Mouse (Mus musculus): Measurements from ENCODE around the gene Tiam1. TPM values are rescaled to one million over a fixed set of nuclear protein-coding genes. Genes with fewer than 3 reads are reported as not detected.

The Tiam1 gene
- total RNA-seq, 2 experiments from 2014 or later: 14.5 to 15.5 TPM

- no peak for DNase-seq (ENCODE audit: low spot score in 2 of 2)
Observed at GRCm38 (mm10) chr16:89922458-89922857, 221.1 kb downstream of the Tiam1 start.

- DNase-seq (ENCODE audit: low spot score in 2 of 2): no peak
Observed at GRCm38 (mm10) chr16:89921370-89921769, 222.2 kb downstream of the Tiam1 start.

DNA sequence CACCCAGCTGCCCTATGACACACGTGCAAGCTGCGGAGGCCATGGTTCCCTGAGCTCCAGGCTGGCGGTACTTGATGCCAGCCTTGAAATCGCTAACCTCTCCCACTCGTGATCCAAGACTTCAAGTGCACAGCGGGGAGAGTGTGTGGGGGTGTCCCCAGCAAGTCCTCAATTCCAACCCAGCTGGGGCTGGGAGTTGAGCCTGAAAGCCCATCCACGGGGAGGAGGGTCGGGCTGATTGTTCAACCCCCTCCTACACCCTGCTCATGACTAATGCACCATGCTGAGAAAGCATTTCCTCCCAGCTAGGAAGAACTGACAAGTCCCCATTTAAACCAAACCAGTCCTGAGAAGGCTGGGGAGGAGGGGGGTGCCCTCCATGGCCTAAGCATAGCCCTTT, 223.2 kb downstream of the Tiam1 start:
- no peak for DNase-seq (ENCODE audit: low spot score in 2 of 2)

- DNase-seq (ENCODE audit: low spot score in 2 of 2): no peak
Observed at GRCm38 (mm10) chr16:89917404-89917803, 226.2 kb downstream of the Tiam1 start.

DNA sequence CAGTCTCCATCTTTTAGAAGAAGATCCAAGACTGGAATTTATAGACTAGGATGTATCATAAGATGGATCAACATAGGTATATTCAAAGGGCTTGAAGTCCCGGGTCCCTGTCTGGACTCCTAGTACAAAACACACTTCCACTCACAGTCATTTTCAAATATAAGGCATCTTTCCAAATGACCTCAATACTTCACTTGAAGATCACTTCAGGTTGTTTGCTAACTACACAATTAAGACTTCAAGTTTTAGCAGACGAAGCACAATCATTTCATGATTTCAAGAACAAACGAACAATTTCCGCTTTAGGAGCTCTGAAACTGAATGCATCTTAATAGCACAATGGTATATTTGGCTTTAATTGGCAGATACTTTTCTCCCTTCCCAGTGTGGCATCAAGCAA, 228.6 kb downstream of the Tiam1 start:
- no peak for DNase-seq (ENCODE audit: low spot score in 2 of 2)

- peak in 1 of 2 experiments; percentile 36 for DNase-seq (ENCODE audit: low spot score in 2 of 2)
Observed at GRCm38 (mm10) chr16:89912686-89913375, 230.7 kb downstream of the Tiam1 start.

GRCm38 (mm10) chr16:89909393-89910068, 234.0 kb downstream of the Tiam1 start:
- DNase-seq (ENCODE audit: low spot score in 2 of 2): no peak

GRCm38 (mm10) chr16:89907651-89908050, 235.9 kb downstream of the Tiam1 start:
- no peak for DNase-seq (ENCODE audit: low spot score in 2 of 2)

DNA sequence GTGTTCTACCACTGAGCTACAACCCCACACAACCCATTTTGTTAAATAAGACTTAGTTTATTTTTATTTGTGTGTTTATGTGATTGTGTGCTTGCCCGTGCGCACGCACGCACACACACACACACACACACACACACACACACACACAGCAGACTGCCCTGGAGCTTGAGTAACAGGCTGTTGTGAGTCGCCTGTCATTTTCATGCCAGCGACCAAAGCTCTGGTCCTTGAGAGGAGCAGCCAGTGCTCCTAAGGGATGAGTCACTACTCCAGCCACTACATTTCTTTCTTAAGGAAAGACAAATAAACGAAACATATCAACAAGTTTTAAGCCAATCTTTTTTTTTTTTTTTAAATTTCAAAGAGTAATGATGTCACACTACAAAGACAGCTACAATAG, 236.7 kb downstream of the Tiam1 start:
- no peak for DNase-seq (ENCODE audit: low spot score in 2 of 2)

GRCm38 (mm10) chr16:89905730-89906305, 237.8 kb downstream of the Tiam1 start:
- DNase-seq (ENCODE audit: low spot score in 2 of 2): no peak

DNA sequence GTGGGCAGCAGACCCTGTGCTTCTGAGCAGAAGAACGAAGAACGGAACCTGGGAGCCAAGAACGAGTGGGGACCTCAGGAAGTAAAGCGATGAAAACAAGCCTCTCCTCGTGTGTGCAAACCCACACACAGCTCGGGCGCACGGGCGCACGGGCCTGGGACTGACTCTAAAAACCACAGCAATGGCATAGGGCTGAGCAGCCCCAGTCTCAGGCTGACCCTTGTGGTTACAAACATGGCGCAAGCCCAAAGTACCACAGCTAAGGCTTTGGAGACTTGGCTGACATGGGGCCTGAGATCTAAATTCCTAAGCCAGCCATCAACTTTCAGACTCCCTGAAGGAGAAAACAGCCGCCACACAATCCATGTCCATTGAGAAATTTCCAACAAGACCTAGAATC, 239.4 kb downstream of the Tiam1 start:
- no peak for DNase-seq (ENCODE audit: low spot score in 2 of 2)

DNA sequence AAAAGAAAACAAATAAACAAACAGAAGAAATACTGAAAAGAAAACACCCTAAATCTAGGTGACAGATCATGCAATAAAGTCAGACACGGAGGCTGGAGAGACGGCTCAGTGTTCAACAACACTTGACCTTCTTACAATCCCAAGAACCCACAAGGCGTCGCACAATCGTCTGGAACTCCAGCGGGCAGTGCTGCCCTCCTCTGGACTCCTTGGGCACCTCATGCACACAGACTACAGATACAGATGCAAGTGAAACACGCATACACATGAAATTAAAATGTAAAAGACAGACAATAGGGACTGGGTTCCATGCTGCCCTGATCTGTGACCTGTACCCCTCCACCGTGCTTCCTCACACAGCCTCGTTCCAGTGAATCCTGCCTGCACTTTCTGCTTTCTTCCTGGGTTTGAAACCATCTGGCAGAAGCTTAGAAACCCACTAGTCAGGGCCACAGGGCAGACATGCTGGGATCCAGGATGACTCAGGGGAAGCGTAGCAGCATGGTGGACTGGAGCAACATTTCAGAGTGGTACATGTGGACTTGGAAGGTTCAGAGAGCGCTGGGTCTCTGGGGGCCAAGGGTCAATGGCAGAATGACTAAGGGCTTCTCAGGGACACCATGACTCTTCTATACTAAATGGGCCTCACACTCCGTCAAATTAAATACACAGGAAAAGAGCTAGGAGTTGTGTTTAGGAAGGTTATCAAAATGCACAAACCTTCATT, 240.8 kb downstream of the Tiam1 start:
- DNase-seq (ENCODE audit: low spot score in 2 of 2): no peak

- no peak for DNase-seq (ENCODE audit: low spot score in 2 of 2)
Observed at GRCm38 (mm10) chr16:89900681-89901080, 242.9 kb downstream of the Tiam1 start.

- no peak for DNase-seq (ENCODE audit: low spot score in 2 of 2)
Observed at GRCm38 (mm10) chr16:89899192-89899591, 244.4 kb downstream of the Tiam1 start.

GRCm38 (mm10) chr16:89898299-89898625, 245.3 kb downstream of the Tiam1 start:
- DNase-seq (ENCODE audit: low spot score in 2 of 2): no peak

- peak; percentile 42 to 56 for DNase-seq (ENCODE audit: low spot score in 2 of 2)
Observed at GRCm38 (mm10) chr16:89897547-89898298, 245.8 kb downstream of the Tiam1 start.

DNA sequence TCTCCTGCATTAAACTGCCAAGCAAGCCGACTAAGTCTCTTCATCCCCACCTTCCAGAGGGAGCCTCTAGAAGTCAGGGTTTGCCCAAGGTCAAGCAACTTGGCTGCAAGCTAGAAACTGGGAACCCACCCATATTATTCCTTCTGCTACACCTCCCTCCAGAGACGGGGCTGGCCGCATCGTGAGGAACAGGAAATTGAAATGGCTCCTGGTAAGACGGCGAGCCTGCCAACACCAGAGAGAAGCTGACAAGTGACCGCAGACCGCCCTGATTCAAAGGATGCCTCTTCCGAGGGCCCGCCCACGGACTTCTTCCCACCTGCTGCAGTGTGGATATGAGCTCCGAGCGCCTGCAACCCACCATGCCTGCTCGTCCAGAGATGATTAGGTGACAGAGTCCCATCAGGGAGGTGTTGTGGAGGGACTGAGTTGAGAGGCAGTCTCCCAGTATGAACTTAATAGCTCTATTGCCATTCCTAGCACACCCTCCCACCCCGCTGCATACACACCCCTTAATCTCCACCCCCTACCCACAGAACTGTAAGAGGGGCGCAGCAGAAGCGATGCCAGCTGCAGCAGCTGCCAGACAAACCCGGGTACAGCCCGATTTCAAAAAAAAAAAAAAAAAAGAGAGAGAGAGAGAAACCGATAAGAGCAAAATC, 246.6 kb downstream of the Tiam1 start:
- peak in 1 of 2 experiments; percentile 53 for DNase-seq (ENCODE audit: low spot score in 2 of 2)

- no peak for DNase-seq (ENCODE audit: low spot score in 2 of 2)
Observed at GRCm38 (mm10) chr16:89896392-89896791, 247.2 kb downstream of the Tiam1 start.

GRCm38 (mm10) chr16:89895283-89895682, 248.3 kb downstream of the Tiam1 start:
- DNase-seq (ENCODE audit: low spot score in 2 of 2): no peak

- DNase-seq (ENCODE audit: low spot score in 2 of 2): no peak
Observed at GRCm38 (mm10) chr16:89894816-89895215, 248.8 kb downstream of the Tiam1 start.
